Mouse (Mus musculus): ENCODE data around the gene Mob3b. TPM values are rescaled to one million over a fixed set of nuclear protein-coding genes. Genes with fewer than 3 reads are reported as not detected.

Mob3b gene
- polyA plus RNA-seq, 1 experiment from 2014 or later: 13.1 TPM

DNA sequence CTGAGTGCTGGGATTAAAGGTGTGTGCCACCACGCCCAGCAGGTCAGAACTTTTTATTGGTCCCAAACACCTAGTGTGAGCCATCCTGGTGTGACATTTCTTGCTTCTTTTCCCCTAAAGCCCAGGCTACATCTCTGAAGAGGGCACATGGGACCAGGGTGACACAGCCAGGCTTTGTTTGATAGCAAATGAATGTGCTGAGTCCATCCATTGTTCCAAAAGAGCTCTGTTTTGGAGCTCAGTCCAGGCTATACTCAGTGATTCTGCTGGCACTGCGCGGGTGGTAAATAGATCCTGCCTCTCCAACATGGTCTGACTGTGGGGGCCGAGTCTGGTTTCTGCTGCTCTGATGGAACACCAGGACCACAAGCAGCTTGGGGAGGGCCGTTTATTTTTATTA, 10.6 kb upstream of the Mob3b start:
- 81% methylated on average over 5 of the region's 5 CpGs for WGBS

DNA sequence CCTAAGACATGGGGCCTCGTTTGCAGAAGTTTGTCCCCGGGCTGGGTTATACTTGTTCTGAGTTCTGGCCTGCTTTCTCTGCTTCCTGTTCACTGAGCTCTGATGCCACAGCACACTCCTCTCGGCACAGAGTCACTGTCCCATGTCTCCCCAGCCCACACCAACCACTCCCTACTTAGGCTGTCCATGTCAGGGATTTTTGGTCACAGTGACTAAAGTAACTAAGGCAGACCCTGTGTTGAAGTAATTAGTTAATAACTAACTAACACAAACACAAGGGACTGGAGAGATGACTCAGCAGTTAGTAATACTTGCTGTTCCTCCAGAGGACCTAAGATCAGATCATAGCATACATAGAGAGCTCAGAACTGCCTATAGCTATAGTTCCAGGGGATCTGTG, 8.7 kb upstream of the Mob3b start:
- no peak for DNase-seq (ENCODE audit: low spot score)
- Histone ChIP-seq H3K36me3 (no peaks in the 10 kb centered on the region), H3K4me1 (replicated peaks) (no peaks in the 10 kb centered on the region), H3K27ac (no peak overlapping the region), H3K9me3 (no peaks in the 10 kb centered on the region), H3K4me3 (no peak overlapping the region), H3K27me3 (ENCODE audit: insufficient read depth, poor library complexity, severe bottlenecking) (no peaks in the 10 kb centered on the region)
- 86% methylated on average over 3 of the region's 3 CpGs for WGBS

More for the DNA sequence above, 10.6 kb upstream of the Mob3b start:
- Histone ChIP-seq H3K4me1 (replicated peaks) (no peaks in the 10 kb centered on the region), H3K36me3 (no peaks in the 10 kb centered on the region), H3K27me3 (ENCODE audit: insufficient read depth, poor library complexity, severe bottlenecking) (no peaks in the 10 kb centered on the region), H3K27ac (no peak overlapping the region), H3K9me3 (no peaks in the 10 kb centered on the region), H3K4me3 (no peak overlapping the region)
- no peak for DNase-seq (ENCODE audit: low spot score)

- no peak for DNase-seq (ENCODE audit: low spot score)
- Histone ChIP-seq H3K9me3 (no peaks in the 10 kb centered on the region), H3K36me3 (no peaks in the 10 kb centered on the region), H3K4me3 (no peak overlapping the region), H3K27ac (no peak overlapping the region), H3K27me3 (ENCODE audit: insufficient read depth, poor library complexity, severe bottlenecking) (no peaks in the 10 kb centered on the region), H3K4me1 (replicated peaks) (no peaks in the 10 kb centered on the region)
- whole genome bisulfite sequencing: 87% methylated on average over 2 of the region's 2 CpGs
Measured at GRCm38 (mm10) chr4:35165275-35165674, 8.0 kb upstream of the Mob3b start.

- no peaks in the 10 kb centered on the region for H3K9me3 ChIP-seq
- peaks cover 44% of the 10 kb centered on the region for H3K4me1 ChIP-seq (replicated peaks)
- H3K36me3 ChIP-seq: no peaks in the 10 kb centered on the region
- H3K27ac ChIP-seq: no peak overlapping the region
- peaks cover 9% of the 10 kb centered on the region; the same call in 1 of the 2 replicates for H3K27me3 ChIP-seq (ENCODE audit: insufficient read depth, poor library complexity, severe bottlenecking)
- WGBS: 66% methylated on average over 11 of the region's 11 CpGs
- H3K4me3 ChIP-seq: no peak overlapping the region
- DNase-seq (ENCODE audit: low spot score): peak; percentile 4
Measured at GRCm38 (mm10) chr4:35157815-35158214, 531 bp upstream of the Mob3b start.

DNA sequence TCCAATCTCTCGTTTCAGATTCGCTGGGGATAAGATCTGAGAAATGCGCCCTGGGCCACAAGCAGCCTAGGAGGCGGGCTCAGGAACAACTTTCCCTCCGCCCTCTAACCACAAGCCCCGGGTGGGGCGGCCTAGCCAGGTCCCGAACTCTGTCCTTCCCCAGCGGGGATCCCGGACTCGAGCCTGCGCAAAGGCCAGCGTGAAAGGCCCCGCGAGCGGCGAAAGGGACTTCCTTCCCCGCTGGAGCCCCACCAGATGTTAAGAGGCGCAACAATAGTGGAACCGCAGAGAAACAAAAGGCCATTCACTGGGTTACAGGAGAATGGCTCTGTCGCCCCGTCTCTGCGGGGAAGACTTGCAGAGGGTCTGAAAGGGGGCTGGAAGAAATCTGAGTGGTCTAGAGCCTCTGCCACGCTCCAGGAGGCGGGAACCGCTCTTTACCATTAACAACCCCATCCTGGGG, 1.1 kb downstream of the Mob3b start:
- Histone ChIP-seq H3K4me3 (peak overlapping the region; percentile 75), H3K4me1 (replicated peaks) (peaks cover 44% of the 10 kb centered on the region), H3K36me3 (no peaks in the 10 kb centered on the region), H3K9me3 (no peaks in the 10 kb centered on the region), H3K27ac (peak overlapping the region; percentile 92), H3K27me3 (ENCODE audit: insufficient read depth, poor library complexity, severe bottlenecking) (peaks cover 9% of the 10 kb centered on the region; the same call in 1 of the 2 replicates)
- WGBS: under 1% methylated on average over 26 of the region's 26 CpGs
- peak; percentile 84 for DNase-seq (ENCODE audit: low spot score)

DNA sequence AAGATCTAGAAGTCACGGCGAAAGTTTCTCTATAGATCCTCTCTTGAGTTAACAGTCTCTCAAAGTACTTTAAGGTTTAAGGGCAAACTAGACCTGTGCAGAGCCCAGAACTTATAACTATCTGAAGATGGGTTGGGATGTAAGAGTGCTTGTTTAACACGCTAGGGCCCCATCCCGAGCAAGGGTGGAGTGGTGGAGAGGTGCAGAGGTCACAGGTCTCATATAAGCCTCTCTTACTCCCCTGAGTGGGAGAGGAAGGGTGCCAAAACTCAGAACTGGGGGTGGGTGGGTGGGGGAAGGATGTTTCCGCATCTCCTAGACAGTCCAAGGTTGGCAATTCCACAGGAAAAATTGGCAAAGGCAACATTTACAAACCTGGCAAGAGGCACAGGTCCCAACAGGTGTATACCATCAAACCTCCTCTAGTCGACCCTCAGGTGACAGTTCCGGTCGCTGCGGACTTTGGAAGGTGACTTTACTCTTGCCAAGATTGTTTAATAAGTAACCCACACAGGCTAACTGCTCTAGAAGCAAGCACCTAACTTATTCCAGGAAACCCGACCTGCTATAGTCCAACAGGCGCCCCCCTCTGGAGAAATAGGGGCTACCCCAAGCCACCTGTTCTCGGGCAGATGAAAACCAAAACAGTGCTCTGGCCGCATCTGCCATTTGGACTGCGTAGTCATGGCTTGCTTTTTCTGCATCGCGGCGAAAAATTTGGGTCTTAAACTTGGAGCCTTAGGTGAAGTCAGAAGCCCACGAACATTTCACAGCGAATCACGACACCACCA, 2.0 kb downstream of the Mob3b start:
- H3K27me3 ChIP-seq (ENCODE audit: insufficient read depth, poor library complexity, severe bottlenecking): peaks cover 9% of the 10 kb centered on the region; the same call in 1 of the 2 replicates
- peak overlapping the region; percentile 92 for H3K27ac ChIP-seq
- peaks cover 44% of the 10 kb centered on the region for H3K4me1 ChIP-seq (replicated peaks)
- 24% methylated on average over 20 of the region's 20 CpGs for WGBS
- H3K4me3 ChIP-seq: peak overlapping the region; percentile 75
- H3K9me3 ChIP-seq: no peaks in the 10 kb centered on the region
- no peaks in the 10 kb centered on the region for H3K36me3 ChIP-seq
- DNase-seq (ENCODE audit: low spot score): peak; percentile 59

- Histone ChIP-seq H3K36me3 (no peaks in the 10 kb centered on the region), H3K27me3 (ENCODE audit: insufficient read depth, poor library complexity, severe bottlenecking) (peaks cover 8% of the 10 kb centered on the region; the same call in 1 of the 2 replicates), H3K4me3 (no peak overlapping the region), H3K4me1 (replicated peaks) (peaks cover 44% of the 10 kb centered on the region), H3K27ac (no peak overlapping the region), H3K9me3 (no peaks in the 10 kb centered on the region)
- no peak for DNase-seq (ENCODE audit: low spot score)
- 25% methylated on average over 3 of the region's 3 CpGs for WGBS
Measured at GRCm38 (mm10) chr4:35154051-35154450, 3.2 kb downstream of the Mob3b start.

DNA sequence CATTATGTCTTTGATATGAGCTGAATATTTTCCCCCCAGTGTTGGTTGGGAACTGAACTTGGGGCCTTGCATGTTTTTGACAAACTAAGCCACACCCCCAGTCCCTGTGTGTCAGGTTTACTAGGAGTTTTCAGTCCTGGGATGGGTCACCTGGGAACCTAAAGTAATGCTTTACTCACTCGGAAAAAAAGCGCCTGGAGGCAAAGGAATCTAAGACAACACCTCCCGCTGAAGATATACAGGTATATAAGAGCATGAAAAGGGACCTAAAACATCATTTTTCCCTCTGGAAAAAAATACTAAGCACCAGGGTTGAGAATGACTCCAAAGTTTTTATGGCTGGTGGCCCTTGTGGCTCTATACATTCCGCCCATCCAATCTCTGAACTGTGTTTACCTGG, 5.5 kb downstream of the Mob3b start, which contains the start of gene Ifnk:
Gene Ifnk, plus strand, starts transcription at position 301 of the 400 bp plus-strand sequence.
- WGBS: 91% methylated on average over 4 of the region's 4 CpGs
- H3K27me3 ChIP-seq (ENCODE audit: insufficient read depth, poor library complexity, severe bottlenecking): no peaks in the 10 kb centered on the region
- H3K9me3 ChIP-seq: no peaks in the 10 kb centered on the region
- H3K4me1 ChIP-seq (replicated peaks): peaks cover 35% of the 10 kb centered on the region
- no peak for DNase-seq (ENCODE audit: low spot score)
- no peak within 1 kb of the TSS for H3K27ac ChIP-seq
- H3K4me3 ChIP-seq: no peak within 1 kb of the TSS
- H3K36me3 ChIP-seq: no peaks in the 10 kb centered on the region

- Histone ChIP-seq H3K36me3 (no peaks in the 10 kb centered on the region), H3K27ac (no peak overlapping the region), H3K4me1 (replicated peaks) (peaks cover 25% of the 10 kb centered on the region), H3K9me3 (no peaks in the 10 kb centered on the region), H3K4me3 (no peak overlapping the region), H3K27me3 (ENCODE audit: insufficient read depth, poor library complexity, severe bottlenecking) (no peaks in the 10 kb centered on the region)
- 85% methylated on average over 3 of the region's 3 CpGs for WGBS
- DNase-seq (ENCODE audit: low spot score): no peak
Measured at GRCm38 (mm10) chr4:35150706-35151105, 6.6 kb downstream of the Mob3b start.

DNA sequence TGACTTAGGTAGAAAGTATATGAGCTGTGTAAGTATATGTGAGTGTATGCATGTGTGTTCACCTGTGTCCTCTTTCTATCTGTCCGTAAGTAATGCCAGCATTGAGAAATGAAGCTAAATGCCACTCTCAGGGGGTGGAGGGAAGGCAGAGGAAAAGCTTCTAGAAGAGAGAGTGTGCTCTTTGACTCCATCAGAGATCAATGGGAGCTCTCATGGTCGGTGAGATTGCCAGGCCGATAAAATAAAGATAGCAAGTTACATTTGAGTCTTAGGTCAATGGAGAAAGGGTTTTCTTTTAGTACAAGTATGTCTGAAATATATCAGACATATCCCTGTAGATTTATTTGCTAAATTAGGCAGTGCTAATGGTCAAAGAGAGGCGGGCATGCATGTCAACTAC, 9.0 kb downstream of the Mob3b start:
- Histone ChIP-seq H3K4me3 (no peak overlapping the region), H3K36me3 (no peaks in the 10 kb centered on the region), H3K4me1 (replicated peaks) (peaks cover 2% of the 10 kb centered on the region; the same call in 1 of the 2 replicates), H3K27me3 (ENCODE audit: insufficient read depth, poor library complexity, severe bottlenecking) (no peaks in the 10 kb centered on the region), H3K27ac (no peak overlapping the region), H3K9me3 (no peaks in the 10 kb centered on the region)
- no peak for DNase-seq (ENCODE audit: low spot score)
- WGBS: 89% methylated on average over 4 of the region's 4 CpGs

- H3K4me3 ChIP-seq: no peak overlapping the region
- H3K9me3 ChIP-seq: no peaks in the 10 kb centered on the region
- H3K4me1 ChIP-seq (replicated peaks): no peaks in the 10 kb centered on the region
- no peak for DNase-seq (ENCODE audit: low spot score)
- no peak overlapping the region for H3K27ac ChIP-seq
- no peaks in the 10 kb centered on the region for H3K36me3 ChIP-seq
- no peaks in the 10 kb centered on the region for H3K27me3 ChIP-seq (ENCODE audit: insufficient read depth, poor library complexity, severe bottlenecking)
- WGBS: 93% methylated on average over 5 of the region's 5 CpGs
Measured at GRCm38 (mm10) chr4:35146597-35146996, 10.7 kb downstream of the Mob3b start.

GRCm38 (mm10) chr4:35145726-35146125, 11.6 kb downstream of the Mob3b start:
- no peak overlapping the region for H3K27ac ChIP-seq
- no peak overlapping the region for H3K4me3 ChIP-seq
- no peak for DNase-seq (ENCODE audit: low spot score)
- H3K9me3 ChIP-seq: no peaks in the 10 kb centered on the region
- H3K4me1 ChIP-seq (replicated peaks): no peaks in the 10 kb centered on the region
- H3K36me3 ChIP-seq: no peaks in the 10 kb centered on the region
- no peaks in the 10 kb centered on the region for H3K27me3 ChIP-seq (ENCODE audit: insufficient read depth, poor library complexity, severe bottlenecking)
- 86% methylated on average over 10 of the region's 10 CpGs for WGBS

DNA sequence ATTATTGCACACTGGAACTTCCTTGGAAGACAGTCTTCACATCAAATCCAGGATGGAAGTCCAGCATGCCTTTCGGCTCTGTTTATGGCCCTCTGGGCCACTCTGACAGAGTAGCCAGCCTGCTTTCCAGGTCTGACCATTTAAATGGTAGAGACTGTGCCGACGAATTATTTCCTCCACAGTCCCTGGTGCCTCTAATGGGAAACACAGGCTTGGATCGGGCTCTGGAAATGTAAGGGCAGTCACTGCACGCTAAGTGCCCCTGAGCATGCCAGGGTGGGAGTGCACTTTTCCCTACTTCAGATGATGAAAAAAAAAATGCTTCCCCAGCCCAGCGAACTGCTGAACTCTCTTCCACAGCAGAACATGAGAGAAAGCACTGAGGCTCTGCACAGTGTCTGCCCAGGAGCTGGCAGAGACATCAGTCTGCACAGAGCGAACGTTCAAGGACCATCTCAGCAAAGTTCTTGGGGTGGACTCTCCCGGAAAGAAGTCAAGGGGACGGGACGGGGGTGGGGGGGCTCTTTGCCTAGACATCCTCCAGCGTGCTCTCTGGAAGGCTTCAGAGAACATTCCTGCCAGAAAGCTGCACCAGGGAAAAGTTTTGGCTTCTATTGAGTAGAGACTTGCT, 13.7 kb downstream of the Mob3b start:
- H3K4me3 ChIP-seq: no peak overlapping the region
- WGBS: 82% methylated on average over 12 of the region's 12 CpGs
- DNase-seq (ENCODE audit: low spot score): no peak
- no peaks in the 10 kb centered on the region for H3K36me3 ChIP-seq
- H3K4me1 ChIP-seq (replicated peaks): no peaks in the 10 kb centered on the region
- no peaks in the 10 kb centered on the region for H3K27me3 ChIP-seq (ENCODE audit: insufficient read depth, poor library complexity, severe bottlenecking)
- no peak overlapping the region for H3K27ac ChIP-seq
- no peaks in the 10 kb centered on the region for H3K9me3 ChIP-seq

All from hindbrain, embryonic 10.5 days (tissue).